Mouse (Mus musculus) cerebellum, postnatal 25 days (tissue): ENCODE measurements around the gene Lgr5.

Experiments used
- DNase-seq, 2 experiments: peaks; one replicate each; pipeline ENCODE4 v3.0.0; 2021; ENCODE audit warnings: mixed read lengths in 2 of 2

Lgr5 gene

DNA sequence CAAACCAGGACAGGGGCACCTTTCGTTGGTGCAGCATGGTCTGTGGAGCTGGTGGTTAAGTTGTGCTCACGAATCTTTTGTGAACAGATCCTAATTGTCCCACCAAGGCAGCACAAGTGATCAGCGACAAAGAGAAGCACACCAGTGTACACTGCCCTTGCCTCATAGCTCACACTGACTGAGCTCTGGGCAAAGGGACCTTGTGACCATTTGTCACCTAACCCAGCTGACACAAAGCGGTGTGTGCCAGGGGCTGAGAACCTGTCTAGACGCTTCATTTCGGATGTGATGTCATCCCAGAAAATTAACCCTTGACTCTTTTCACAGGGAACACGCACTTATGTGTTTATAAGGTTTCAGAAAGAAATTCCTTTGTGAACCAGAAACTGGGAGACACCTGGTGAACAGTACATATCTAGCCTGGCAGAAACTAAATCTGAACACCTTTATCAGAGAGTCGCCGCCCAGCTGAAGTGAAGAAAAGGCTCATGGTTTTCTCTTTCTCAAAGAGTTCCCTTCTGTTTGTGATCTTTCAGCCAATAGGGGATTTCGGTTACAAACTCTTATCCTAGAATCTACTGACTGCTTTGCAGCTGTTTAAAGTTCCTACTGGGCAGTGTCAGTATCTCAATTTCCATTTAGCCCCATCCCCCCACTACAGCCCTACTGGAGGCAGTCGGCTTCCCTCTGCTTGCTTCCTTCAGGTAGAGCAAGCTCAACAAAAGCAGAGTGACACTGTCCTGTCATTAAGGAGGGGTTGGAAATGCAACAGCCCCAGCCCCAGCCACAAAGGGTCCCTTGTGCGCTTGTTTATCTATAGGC, 94.4 kb downstream of the Lgr5 start:
- no peak for DNase-seq

DNA sequence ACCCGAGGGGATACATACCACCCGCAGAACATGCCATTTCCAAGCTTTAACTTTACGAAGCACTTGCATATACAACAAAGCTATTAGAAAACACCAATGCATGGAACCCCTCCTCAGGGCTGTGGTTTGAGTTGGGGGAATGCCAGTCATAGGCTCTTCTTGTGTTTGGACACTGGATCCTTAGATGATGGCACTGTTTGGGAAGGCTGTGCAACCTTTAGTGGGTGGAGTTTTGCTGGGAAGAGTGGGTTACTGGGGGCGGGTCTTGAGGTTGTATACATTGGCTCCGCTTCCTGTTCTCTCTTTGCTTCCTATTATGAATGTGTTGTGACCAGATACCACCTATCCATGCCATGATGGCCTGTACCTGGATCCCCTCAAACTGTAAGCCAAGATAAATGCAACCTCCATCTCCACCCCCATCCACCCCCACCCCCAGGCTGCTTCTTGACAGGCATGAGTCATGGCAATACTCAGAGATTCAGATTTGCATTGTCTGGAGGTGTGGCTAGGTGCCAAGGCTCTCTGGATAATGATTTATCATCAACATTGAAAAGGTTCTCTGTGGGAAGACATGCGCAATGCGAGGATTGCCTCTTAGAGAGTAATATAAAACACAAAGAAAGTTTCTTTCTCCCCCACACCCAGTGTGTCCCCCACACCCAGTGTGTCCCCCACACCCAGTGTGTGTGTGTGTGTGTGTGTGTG, 95.6 kb downstream of the Lgr5 start:
- DNase-seq: no peak

DNA sequence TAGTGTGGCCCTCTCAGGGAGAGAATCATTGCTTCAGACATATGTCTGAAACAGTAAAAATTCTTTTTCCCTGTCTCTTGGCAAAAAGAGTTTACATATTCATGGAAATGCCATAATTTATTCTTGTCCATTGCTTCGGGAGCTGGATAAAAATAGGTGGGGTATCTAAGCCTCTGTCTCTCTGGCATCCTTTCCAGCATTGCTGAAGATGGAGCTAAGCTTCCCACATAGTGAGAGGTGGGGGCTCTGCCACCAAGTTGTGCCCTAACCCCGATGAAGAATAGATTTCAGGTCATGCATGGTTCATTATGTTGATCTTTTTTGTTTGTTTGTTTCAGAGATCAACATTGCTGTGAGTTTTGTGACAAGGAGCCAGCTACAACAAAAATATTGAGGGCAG, 102.0 kb downstream of the Lgr5 start:
- no peak for DNase-seq

DNA sequence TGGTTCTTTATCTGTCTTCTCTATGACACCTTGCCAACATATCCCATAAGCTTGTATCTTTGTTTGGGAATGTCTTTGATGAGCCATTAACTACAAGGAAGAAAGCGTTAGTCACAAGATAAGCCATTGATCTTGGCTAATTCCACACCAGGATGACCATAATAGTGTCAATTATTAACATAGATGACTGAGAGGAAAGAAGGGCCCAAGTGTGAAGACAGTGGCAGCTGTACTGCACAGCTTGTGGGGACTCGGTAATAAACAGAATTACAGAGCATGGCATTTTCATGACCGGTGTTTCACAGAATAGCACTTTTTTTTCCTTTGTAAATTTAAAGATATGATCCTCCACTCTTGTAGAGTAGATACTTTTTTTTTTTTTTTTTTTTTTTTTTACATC, 102.9 kb downstream of the Lgr5 start:
- no peak for DNase-seq

DNA sequence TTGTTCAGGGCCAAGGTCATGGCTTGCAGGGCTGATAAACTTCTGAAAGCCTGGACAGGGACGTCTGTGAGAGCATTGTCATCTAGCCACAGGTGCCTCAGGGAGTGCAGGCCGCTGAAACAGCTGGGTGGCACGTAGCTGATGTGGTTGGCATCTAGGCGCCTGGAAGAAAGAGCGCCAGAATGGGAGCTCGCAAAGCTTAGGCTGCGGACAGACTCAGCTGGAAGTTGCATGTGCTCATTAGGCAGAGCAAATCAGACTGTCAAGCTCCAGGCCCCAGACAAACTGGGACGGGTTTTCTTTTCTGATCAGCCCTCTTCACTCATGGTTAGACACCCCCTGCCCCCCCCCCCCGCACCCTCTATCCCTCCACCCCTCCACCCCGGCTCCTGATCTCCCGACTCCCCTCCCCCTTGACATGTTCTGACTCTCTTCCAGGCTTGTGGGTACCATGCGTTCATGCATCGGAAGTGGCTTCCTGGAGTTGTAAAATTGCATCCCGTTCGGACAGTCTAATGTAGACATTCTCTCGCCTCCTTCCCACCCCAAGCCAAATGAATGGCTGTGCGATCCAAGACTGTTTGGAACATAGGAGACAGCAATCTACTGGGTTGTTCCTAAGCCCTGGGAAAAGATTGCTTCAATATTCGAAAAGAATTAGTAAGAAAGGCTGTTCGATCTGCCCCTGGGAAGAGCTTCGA, 109.0 kb downstream of the Lgr5 start:
- peak; percentile 20 to 27 for DNase-seq

DNA sequence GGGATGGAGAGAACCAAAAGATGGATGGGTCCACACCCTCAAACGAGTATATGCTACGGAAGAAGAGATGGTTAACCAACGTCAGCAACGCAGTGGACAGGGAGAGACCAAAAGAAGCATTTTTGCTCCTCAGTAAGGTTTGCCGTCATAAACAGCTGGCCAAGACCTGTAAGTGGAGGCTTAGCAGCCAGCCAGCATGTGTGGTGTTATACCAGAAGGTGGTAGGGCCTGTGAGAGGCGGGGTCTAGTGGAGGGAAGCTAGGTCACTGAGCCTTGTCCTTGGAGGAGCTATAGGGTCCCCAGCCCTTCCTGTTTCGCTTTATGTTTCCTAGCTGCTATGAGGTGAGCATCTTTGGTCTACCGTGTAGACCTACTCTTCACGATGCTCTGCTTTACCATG, 111.1 kb downstream of the Lgr5 start:
- no peak for DNase-seq

DNA sequence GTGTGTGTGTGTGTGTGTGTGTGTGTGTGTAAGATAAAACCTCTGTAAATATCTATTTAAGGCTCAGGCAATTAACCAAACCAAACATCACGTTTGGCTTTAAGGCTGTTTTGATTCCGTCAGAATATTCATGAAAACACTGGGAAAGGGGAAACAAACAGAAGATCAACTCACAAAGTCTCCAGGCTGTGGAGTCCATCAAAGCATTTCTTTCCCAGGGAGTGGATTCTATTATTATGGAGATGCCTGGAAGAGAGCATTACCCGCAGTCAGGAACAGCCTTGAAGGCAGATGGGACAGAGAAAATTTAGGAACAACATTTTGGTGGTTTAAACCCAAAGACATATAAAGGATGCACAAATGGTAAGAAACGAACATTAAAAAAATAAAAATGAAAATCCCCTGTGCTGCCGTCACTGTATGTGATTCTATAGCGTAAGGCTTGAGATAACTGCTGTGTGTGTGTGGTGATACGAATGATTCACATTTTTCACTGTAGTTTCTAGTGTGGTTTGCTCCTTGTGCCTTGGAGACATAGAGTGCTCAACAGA, 112.5 kb downstream of the Lgr5 start:
- no peak for DNase-seq

DNA sequence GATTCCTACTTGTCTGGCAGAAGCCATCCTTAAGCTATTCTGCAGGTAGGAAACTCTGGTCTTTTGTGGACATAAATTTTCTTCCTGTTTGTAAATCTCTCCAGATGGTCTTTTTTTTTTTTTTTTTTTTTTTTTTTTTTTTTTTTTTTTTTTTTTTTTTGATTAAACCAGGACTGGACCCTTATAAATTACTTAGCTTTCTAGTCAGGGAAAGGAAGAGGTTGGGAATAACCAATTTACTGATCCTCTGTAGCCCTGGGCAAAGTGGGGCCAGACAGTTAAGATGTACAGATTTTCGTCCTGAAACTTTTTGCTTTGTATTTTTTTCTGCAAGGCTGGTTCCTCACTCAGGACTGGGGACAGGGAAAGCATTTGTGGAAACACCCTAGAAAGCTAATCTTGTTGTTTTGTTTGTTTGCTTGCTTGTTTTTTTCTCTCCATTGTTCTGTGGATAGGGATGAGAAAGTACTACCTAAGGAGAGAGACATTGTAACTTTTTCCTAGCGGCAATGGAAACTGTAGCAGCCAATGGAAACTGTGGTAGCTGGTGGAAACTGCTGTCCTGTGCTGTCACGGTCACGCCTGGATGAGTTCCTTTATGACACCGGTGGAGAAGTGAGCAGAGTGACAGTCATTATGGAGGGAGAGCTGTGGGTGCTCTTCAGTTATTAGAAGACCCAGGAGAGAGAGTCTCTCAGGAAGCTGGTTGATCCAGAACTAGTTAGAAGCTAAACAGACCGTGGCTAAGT, 114.2 kb downstream of the Lgr5 start:
- no peak for DNase-seq

DNA sequence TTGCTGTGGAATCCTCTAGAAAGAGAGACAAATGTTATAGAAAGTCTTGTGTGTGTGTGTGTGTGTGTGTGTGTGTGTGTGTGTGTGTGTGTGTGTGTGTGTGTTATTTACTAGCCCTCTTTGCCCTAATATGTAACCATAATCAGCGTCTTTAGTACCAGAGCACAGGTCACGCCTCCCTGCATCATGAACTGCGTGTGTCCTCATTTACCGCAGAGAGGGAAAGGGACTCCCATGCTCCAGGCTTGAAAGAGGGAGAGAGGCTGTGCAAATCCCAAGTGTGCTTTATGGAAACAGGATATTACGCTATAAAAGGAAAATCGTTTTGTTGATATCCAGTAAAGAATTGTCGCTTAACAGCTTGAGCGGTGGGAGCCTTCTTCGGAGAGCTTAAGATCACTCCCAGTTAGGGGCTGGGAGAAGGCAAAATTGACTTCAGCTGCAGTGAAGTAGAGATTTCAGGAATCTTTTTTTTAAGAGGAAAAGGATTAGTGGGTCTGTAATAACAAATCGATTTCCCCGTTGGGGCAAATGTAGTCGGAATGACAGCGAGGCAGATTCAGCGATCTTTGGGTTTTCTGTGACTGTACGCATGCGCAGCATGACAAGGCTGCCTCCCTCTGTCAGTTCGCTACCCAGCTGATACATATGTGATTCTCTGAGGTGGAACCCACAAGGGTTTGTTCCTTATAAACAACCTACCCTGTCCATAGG, 116.8 kb downstream of the Lgr5 start:
- peak; percentile 29 to 53 for DNase-seq

DNA sequence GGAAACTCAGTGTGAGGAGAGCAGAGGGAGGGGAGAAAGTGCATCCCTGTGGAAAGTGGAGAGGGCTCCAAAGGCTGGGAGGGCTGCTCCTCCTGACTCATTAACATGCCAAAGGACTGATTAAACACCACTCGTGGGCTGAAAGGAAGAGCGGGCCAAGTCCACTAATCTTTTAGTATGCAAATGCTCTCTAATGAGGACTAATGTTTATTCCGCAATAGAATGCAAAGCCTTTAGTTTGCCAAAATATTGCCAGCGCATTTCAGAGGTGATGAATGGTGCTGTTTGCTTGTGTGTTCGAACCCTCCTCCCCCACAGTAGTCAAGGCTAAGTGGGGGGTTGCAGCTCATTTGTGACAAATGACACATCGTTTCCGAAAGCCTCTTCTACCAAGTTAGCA, 118.5 kb downstream of the Lgr5 start:
- DNase-seq: no peak

DNA sequence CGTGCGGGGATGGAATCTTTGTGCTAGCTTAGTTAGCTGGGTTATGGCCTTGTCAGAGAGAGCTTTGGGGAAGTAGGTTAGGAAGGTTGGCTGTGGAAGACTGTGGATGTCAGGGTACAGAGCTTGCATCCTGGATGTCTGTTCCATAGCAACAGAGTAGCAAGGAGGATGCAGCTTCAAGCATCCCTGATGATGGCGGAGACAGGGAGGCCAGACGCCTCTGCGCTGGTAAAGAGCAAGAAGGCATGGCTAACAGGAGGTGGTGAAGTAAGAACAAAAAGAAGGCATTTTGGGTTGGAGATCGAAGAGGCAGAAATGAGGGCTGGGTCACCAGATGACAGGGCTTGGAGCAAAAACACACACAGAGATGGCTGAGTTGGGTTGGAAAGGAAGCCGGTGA, 118.9 kb downstream of the Lgr5 start:
- no peak for DNase-seq

DNA sequence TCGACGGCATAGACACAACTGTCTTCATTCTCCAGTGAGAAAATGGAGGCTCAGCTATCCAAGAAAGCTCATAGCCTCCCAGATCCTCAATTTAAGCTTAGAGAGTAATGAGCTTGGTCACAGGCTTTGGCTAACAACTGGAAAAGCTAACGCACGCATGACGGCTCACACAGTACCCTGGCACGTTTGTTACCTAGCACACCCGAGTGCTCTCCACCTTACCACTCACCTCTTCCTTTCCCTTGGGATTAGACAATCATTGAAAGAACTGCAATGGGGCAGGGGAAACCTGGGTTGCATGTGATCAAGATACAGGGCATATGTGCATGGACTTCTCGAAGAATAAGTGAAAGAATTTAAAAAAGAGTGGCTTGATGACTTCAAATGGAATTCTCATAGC, 119.6 kb downstream of the Lgr5 start:
- no peak for DNase-seq

DNA sequence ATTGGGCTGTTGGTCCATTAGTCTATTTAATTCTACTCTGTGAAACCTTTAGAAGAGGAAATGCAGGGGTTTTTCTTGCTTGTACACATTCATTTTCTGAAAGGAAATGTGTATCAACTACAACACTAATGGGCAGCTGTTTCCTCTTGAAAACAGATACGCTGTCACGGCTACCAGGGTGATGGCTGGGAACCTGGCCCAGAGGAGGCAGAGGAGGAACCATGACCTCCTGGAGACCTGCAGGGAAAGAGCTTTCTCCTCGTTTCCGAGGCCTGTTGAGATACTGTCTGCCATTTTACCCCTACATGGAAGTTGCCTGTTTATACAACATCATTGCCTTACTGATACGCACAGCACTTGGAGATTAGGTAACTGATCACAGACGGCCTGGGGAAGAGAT, 121.8 kb downstream of the Lgr5 start:
- DNase-seq: no peak

DNA sequence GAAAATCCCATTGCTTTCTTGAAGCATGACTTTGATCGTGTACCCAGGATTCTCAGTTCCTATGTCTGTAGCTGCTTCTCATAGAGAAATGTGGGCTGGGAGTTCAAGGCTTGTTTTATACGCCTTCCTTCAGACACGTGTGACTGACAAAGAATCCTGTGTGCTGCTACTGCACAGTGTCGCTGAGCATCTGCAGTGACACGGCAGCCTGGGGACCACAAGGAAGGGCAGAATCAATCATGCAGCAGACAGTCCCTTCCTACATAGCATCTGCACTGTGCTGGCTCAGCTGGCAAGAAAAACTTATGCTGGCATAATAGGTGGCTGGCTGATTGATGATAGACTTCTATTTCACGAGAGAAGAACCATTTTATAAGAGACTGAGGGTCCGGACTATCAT, 122.5 kb downstream of the Lgr5 start:
- no peak for DNase-seq

DNA sequence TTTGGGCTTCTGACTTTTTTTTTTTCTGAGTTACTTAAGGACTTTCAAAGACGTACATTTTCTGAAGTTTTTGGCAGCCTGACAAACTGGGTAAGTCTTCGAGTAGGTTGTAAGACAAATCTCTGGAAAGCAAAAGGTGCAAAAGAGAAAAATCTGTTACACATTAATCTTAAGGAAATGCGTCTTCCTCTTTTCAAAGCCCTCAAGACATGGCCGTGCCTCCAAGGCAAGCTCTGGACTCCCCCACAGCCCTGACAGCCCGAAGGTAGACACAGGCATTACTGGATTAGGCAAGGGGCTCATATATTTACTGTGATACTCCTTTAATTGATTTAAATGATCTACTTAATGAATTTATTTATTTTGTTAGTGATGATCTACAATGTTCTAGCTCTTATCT, 124.9 kb downstream of the Lgr5 start:
- no peak for DNase-seq

DNA sequence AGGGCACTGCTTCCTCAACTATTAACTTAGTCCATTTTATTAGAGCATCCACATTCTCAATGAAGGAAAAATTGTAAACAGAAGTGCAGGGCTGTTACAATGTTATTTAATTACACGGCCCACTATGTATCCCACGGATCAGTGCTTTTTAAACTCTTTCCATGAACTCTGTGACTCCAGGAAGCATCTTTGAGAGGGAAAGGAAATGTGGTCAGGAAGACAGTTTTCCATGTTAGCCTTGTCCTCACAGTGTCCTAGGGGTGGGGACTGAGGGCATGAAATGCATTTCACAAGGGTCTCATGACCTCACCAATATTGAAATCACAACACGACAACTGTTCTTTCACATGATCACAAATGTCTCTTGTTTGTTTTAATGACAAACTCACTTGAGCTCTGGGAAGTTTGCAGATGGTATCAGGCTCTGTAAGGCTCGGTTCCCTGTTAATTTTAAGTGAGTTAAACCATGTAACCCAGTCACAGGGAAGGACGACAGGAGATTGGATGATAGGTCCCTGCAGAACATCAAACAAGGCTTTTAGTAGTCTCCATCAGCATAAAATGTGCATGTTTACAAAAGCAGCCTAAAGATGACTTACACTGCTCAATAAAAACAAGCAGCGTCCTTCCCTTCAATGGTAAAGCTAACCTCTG, 130.1 kb downstream of the Lgr5 start:
- no peak for DNase-seq

DNA sequence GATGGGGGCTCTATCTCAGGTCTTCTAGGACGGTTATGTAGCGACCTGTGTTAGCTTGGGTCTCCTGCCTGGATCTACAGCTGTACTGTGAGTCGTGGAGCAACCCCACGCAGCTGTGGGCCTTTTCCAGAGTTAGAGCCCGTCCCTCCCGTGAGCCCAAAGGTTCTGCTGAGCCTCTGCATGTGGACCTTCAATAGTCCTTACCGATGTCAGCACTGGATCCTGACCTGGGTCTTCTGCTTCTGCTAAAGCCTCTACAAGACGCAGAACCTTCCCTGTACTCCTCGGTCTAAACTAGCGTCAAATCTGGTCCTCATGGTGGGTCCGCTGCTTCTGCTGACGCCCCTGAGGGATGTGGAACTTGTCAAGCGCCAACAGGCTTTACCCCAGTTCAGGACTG, 139.0 kb downstream of the Lgr5 start:
- no peak for DNase-seq

DNA sequence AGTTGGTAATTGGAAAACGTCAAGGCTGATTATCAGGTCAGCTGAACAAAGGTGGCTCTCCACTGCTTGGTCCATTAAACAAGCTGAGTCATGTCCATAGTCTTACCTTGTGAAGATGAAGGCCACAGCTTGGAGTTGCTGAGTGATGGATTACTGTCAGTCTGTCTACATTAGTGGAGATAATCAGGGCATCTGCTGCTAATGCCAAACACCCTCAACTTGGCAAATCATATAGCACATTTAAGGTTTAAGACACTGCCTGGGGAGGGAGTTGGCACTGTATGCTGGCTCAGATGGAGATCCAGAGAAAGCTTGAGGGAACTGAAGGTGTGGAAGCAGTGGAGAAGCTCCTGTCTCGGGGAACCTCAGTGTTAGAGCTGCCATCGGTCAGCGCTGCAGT, 150.3 kb downstream of the Lgr5 start:
- DNase-seq: no peak

DNA sequence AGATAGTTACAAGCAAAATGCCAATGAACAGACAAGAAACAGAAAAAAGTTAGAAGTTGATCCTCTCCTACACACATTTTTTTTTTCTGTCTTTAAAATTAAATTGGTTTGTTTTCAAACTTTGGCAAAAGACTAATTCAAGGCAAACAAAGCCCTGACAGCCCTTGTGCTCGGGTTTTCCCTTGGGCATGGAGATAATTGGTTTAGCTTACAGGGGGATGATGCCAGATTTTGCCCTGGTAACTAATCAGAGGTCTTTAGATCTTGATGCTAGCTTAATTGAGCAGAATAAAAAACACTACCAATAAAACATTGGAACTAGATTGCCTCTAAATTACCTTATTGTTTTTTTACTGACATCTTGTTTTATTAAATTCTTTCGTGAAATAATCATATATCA, 162.2 kb downstream of the Lgr5 start:
- no peak for DNase-seq

DNA sequence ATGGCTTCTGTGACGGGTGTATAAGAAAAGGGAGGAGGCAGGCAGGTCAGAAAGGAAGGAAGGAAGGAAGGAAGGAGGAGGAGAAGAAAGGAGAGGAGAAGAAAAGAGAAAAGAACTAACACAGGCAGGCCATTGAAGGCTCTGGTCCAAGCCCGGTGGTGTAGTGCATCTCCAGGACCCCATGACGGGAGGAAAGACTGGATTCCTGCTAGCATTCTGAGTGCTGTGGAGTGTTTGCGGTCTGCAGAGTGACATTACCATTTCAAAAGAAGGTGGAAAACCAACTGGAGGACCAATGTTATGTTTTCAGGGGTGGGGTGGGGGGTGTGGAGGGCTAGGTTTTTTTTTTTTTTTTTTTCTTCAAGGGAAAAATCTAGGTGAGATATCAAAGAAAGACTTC, 165.6 kb downstream of the Lgr5 start:
- DNase-seq: no peak

DNA sequence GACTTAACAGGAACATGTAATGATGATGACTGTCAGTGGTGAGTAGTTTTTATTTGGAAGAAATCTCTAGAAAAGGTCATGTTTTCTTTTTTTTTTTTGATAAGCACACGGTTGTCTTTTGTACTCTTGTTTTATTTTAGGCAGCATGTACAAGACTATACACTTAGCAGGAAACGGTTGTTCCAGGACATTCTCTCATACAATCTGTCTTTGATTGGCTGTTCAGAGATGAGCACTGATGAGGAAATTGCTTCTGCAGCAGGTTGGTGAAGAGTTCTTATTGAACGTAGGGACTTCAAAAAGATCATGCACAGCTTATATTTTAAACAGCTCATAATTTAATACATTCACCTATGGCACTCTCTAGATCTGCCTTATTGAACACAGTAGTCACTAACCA, 173.5 kb downstream of the Lgr5 start:
- no peak for DNase-seq

DNA sequence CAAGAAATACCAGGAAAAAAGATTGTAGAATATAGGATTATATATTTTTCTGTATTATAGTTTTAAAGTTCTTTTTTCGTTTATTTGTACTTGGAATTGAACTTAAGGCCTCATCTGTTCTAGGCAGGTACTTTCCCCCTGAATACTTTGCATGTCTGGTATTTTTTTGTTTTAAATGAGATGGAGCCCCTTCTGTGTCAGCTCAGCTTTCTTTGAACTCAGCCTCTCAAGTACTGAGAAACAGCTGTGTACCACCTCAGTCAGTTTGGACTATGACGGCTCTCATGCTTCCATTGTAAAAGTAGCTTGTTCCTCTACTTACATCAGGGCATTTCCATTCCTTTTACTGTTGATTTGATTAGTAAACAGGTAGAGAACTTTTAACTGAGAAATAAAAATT, 174.1 kb downstream of the Lgr5 start:
- no peak for DNase-seq
